7 mouse cellular contexts compared by ENCODE assay signal in genomic region chrX:56374431-56375128, GRCm38 (mm10). TPM values are rescaled to one million over a fixed set of nuclear protein-coding genes. Genes with fewer than 3 reads are reported as not detected.
DNase-seq lines count a peak whose midpoint lies in the region; ATAC-seq lines count a peak whose summit lies in the region.
"Not testable (repeated sequence)": the region's sequence is repeated elsewhere in the genome, so short reads cannot be mapped to it uniquely, and the experiment has no call there.

Smim10l2a (plus strand) TSS chrX:56374586.

- peak; percentile 56 for DNase-seq in adrenal gland, postnatal 25 days
- DNase-seq in embryonic facial prominence, embryonic 10.5 days (ENCODE audit: low spot score) = peak; percentile 75
- DNase-seq in kidney, adult 8-10 months = peak; percentile 59 to 66
- peak; percentile 58 for DNase-seq in limb, embryonic 10.5 days (ENCODE audit: low spot score)
- DNase-seq in mesoderm, embryonic 11.5 days (ENCODE audit: low read depth, low spot score) = peak; percentile 43
- peak; percentile 27 to 36 for DNase-seq in right cerebral cortex, postnatal 36 days (ENCODE audit: low spot score in 2 of 2)

- WGBS in embryonic facial prominence, embryonic 10.5 days = 18% methylated on average over 56 of the region's 56 CpGs
- 11% methylated on average over 46 of the region's 56 CpGs for WGBS in heart, embryonic 11.5 days (ENCODE audit: insufficient replicate concordance)
- 15% methylated on average over 39 of the region's 56 CpGs for WGBS in limb, embryonic 10.5 days

- peak within 1 kb of the TSS; percentile 57; the same call in 1 of the 2 replicates for H3K27ac ChIP-seq in embryonic facial prominence, embryonic 10.5 days (replicated peaks)
- not testable (repeated sequence) for H3K27ac ChIP-seq in heart, embryonic 11.5 days (ENCODE audit: low read depth, low read length)
- H3K27ac ChIP-seq in limb, embryonic 10.5 days = peak within 1 kb of the TSS; percentile 71

- not testable (repeated sequence) for H3K9me3 ChIP-seq in embryonic facial prominence, embryonic 10.5 days; heart, embryonic 11.5 days (replicated peaks; ENCODE audit: control insufficient read depth, low read length); limb, embryonic 10.5 days (replicated peaks)

- peak within 1 kb of the TSS; percentile 62 for H3K4me3 ChIP-seq in embryonic facial prominence, embryonic 10.5 days
- H3K4me3 ChIP-seq in heart, embryonic 11.5 days (ENCODE audit: low read depth, low read length) = peak within 1 kb of the TSS; percentile 47
- H3K4me3 ChIP-seq in limb, embryonic 10.5 days = peak within 1 kb of the TSS; percentile 56

- peak within 1 kb of the TSS; percentile 28; the same call in 1 of the 2 replicates for H3K9ac ChIP-seq in heart, embryonic 11.5 days (ENCODE audit: low read depth, low read length)

- H3K4me2 ChIP-seq in heart, embryonic 11.5 days = peak within 1 kb of the TSS; percentile 65

- not testable (repeated sequence) for H3K36me3 ChIP-seq in embryonic facial prominence, embryonic 10.5 days (replicated peaks); heart, embryonic 11.5 days (ENCODE audit: control insufficient read depth, insufficient read depth, low read length); limb, embryonic 10.5 days

- peak; percentile 57 for ATAC-seq in heart, embryonic 11.5 days (replicated peaks; ENCODE audit: insufficient number of reproducible peaks, low FRiP score, low TSS enrichment)

- not testable (repeated sequence) for H3K27me3 ChIP-seq in embryonic facial prominence, embryonic 10.5 days (replicated peaks; ENCODE audit: low read depth, poor library complexity, severe bottlenecking); heart, embryonic 11.5 days (ENCODE audit: control insufficient read depth, insufficient read depth, low read length); limb, embryonic 10.5 days (ENCODE audit: low read depth, poor library complexity, severe bottlenecking)

- not testable (repeated sequence) for H3K4me1 ChIP-seq in embryonic facial prominence, embryonic 10.5 days; heart, embryonic 11.5 days (ENCODE audit: control insufficient read depth, insufficient read depth, low read length); limb, embryonic 10.5 days

RNA-seq across cellular contexts. Expression of gene Smim10l2a, which starts in this region (rescaled TPM):
- total RNA-seq in adrenal gland, postnatal 25 days (2021) = 0.38 and 1.0 TPM in 2 replicates
- 5.3 and 6.7 TPM in 2 replicates for polyA plus RNA-seq in embryonic facial prominence, embryonic 10.5 days (2016; fragmentation: Nextera tagmentation; extraction: Ambion mirVana)
- 2.0 and 3.2 TPM in 2 replicates for polyA plus RNA-seq in heart, embryonic 11.5 days (2014; fragmentation: Nextera tagmentation; extraction: Ambion mirVana)
- polyA plus RNA-seq in limb, embryonic 10.5 days (2016; fragmentation: Nextera tagmentation; extraction: Ambion mirVana) = 5.9 and 10.6 TPM in 2 replicates
